Mouse (Mus musculus) spleen, adult 2 months (tissue): ENCODE data around the gene Rab6b.

Experiments
- CTCF ChIP-seq: fragments of 200-500 bp; IDR thresholded peaks from 2 replicates; pipeline ENCODE4 v1.5.1; 2011; ENCODE audit warnings: mild to moderate bottlenecking, inconsistent platforms; ENCODE audit not compliant: insufficient read depth, insufficient read length, insufficient replicate concordance; ENCODE audit errors: extremely low read depth
- POLR2A ChIP-seq: fragments of 200-500 bp; IDR thresholded peaks from 2 replicates; pipeline ENCODE4 v1.6.1; 2011; ENCODE audit warnings: low read depth, low read length, inconsistent platforms

GRCm38 (mm10) chr9:103072204-103072599, 39.4 kb upstream of the Rab6b start:
- TF ChIP-seq POLR2A = no peak
- TF ChIP-seq CTCF = no peak
